In genomic region chr10:43273057-43273456, GRCm38 (mm10) we compare ENCODE assay signal across 23 mouse cellular contexts. TPM values are rescaled to one million over a fixed set of nuclear protein-coding genes. Genes with fewer than 3 reads are reported as not detected.
DNase-seq lines count a peak whose midpoint lies in the region; TF ChIP-seq lines count a peak whose summit lies in the region.
"Had no signal": no experiment of that assay in that cellular context is flagged by ENCODE, and none has a peak within 500 bp of the region (broad histone marks: within the 10 kb centered on the region; RNA-seq: fewer than 3 reads in every experiment).

No protein-coding gene starts in this region.

- H3K27ac ChIP-seq in layer of hippocampus, adult 2 months = 0 out of 2 replicates have a peak overlapping the region, but pooled peaks have one; percentile 57
- H3K27ac ChIP-seq: embryonic facial prominence, embryonic 13.5 days; embryonic facial prominence, embryonic 15.5 days; forebrain, embryonic 15.5 days had no signal

- TF ChIP-seq CTCF in layer of hippocampus, adult 2 months (conservative IDR thresholded peaks at IDR 0.05) = no peak

- H3K4me3 ChIP-seq in layer of hippocampus, adult 2 months = no peak overlapping the region
- H3K4me3 ChIP-seq: embryonic facial prominence, embryonic 13.5 days; embryonic facial prominence, embryonic 15.5 days; erythroblast, embryonic 14.5 days; forebrain, embryonic 12.5 days; forebrain, embryonic 15.5 days had no signal

- DNase-seq in layer of hippocampus, adult 2 months (ENCODE audit: low spot score in 2 of 2) = no peak
- DNase-seq in layer of hippocampus, adult 8-10 months (ENCODE audit: low spot score in 2 of 2) = no peak
- peak; percentile 61 for DNase-seq in retina, postnatal 1 day
- no peak for DNase-seq in retina, embryonic 14.5 days (ENCODE audit: low spot score)
- peak; percentile 43 for DNase-seq in brain, adult 2 months (ENCODE audit: low read depth, low spot score)
- peak; percentile 54 for DNase-seq in fat pad, adult 2 months (ENCODE audit: extremely low read depth, low read depth, low spot score)
- no peak for DNase-seq in urinary bladder, postnatal 36 days (ENCODE audit: low spot score in 2 of 2)
- no peak for DNase-seq in T-cell, adult 2 months (ENCODE audit: low spot score)
- DNase-seq: adrenal gland, adult 8-10 months; adrenal gland, postnatal 25 days; cerebellum, adult 11 months; cerebellum, adult 18-20 months; cerebellum, adult 8-10 months; cerebellum, adult 9-11 months; cerebellum, postnatal 14 days; cerebellum, postnatal 36 days; embryo, embryonic 11 days; forebrain, postnatal 0 days had no signal

RNA-seq across cellular contexts. Expression of gene Pdss2, which starts 51.8 kb away (rescaled TPM):
- 10 to 100 TPM; 17.6 to 17.8 TPM for total RNA-seq in layer of hippocampus, adult 2 months (2021)
- total RNA-seq in layer of hippocampus, adult 8-10 months (2022) = 10 to 100 TPM; 17.4 to 21.2 (median 18.2) TPM

Comparison
In these comparisons a context has a peak if more than half of its experiments do, and no peak if none do; other contexts are left out.
1. DNase-seq: peak in retina, postnatal 1 day (single experiment), brain, adult 2 months (single experiment) and fat pad, adult 2 months (single experiment); none in layer of hippocampus, adult 2 months (0 of 2), layer of hippocampus, adult 8-10 months (0 of 2), retina, embryonic 14.5 days (single experiment), urinary bladder, postnatal 36 days (0 of 2) and T-cell, adult 2 months (single experiment).